In the genomic region with DNA sequence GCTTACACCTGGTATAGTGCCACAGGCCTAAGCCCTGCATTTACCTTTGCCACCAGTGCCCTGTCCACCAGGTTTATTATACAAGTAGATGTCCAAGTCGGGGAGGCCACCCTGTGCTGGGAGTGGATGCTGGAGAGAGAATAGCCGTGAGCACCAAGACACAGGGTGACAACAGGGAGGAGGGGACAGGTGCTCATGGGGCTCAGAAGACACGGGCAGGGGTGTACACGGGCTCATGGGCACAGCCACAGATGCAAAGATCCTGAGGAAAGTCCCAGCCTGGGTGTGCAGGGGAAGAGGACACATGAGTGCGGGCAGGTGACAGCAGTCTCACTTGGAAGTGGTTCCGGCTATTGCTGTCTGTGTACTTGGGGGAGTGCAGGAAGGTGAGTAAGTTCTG, we compare ENCODE assay signal across 28 mouse cellular contexts.
"Had no signal": no experiment of that assay in that cellular context is flagged by ENCODE, and none has a peak within 500 bp of the region (broad histone marks: within the 10 kb centered on the region; RNA-seq: fewer than 3 reads in every experiment).

No protein-coding gene starts in this region.

- H3K27me3 ChIP-seq: embryonic facial prominence, embryonic 12.5 days; embryonic facial prominence, embryonic 13.5 days; embryonic facial prominence, embryonic 15.5 days; forebrain, embryonic 12.5 days; forebrain, embryonic 13.5 days; forebrain, embryonic 15.5 days had no signal

- DNase-seq: cerebellum, adult 18-20 months; cerebellum, adult 2 months; cerebellum, adult 8-10 months; cerebellum, adult 9-10 months; cerebellum, adult 9-11 months; cerebellum, postnatal 10 days; cerebellum, postnatal 14 days; cerebellum, postnatal 25 days; cerebellum, postnatal 36 days; embryo, embryonic 11 days; forebrain, postnatal 0 days; gastrocnemius, postnatal 10 days; gastrocnemius, postnatal 25 days; gastrocnemius, postnatal 36 days; heart, adult 18-20 months; heart, adult 2 months had no signal

- H3K9me3 ChIP-seq: embryonic facial prominence, embryonic 12.5 days; embryonic facial prominence, embryonic 13.5 days; embryonic facial prominence, embryonic 15.5 days; forebrain, embryonic 10.5 days; forebrain, embryonic 12.5 days; forebrain, embryonic 13.5 days; forebrain, embryonic 15.5 days; heart, embryonic 10.5 days had no signal

- H3K4me3 ChIP-seq: embryonic facial prominence, embryonic 12.5 days; embryonic facial prominence, embryonic 13.5 days; embryonic facial prominence, embryonic 15.5 days; erythroblast, embryonic 14.5 days; forebrain, embryonic 10.5 days; forebrain, embryonic 12.5 days; forebrain, embryonic 13.5 days; forebrain, embryonic 15.5 days; gastrocnemius, adult 2 months; heart, adult 2 months; heart, embryonic 10.5 days had no signal

- H3K9ac ChIP-seq: embryonic facial prominence, embryonic 12.5 days; embryonic facial prominence, embryonic 13.5 days; embryonic facial prominence, embryonic 15.5 days; forebrain, embryonic 12.5 days; forebrain, embryonic 13.5 days; forebrain, embryonic 15.5 days; forebrain, postnatal 0 days had no signal

- ATAC-seq: forebrain, embryonic 13.5 days; forebrain, embryonic 14.5 days; forebrain, embryonic 15.5 days; forebrain, embryonic 16.5 days; forebrain, postnatal 0 days had no signal

- H3K4me1 ChIP-seq: embryonic facial prominence, embryonic 12.5 days; embryonic facial prominence, embryonic 13.5 days; embryonic facial prominence, embryonic 15.5 days; forebrain, embryonic 10.5 days; forebrain, embryonic 12.5 days; forebrain, embryonic 13.5 days; forebrain, embryonic 15.5 days; heart, embryonic 10.5 days had no signal

- H3K27ac ChIP-seq: embryonic facial prominence, embryonic 12.5 days; embryonic facial prominence, embryonic 13.5 days; embryonic facial prominence, embryonic 15.5 days; forebrain, embryonic 10.5 days; forebrain, embryonic 12.5 days; forebrain, embryonic 13.5 days; forebrain, embryonic 15.5 days; gastrocnemius, adult 2 months; heart, adult 2 months; heart, embryonic 10.5 days had no signal

- H3K4me2 ChIP-seq: embryonic facial prominence, embryonic 12.5 days; embryonic facial prominence, embryonic 13.5 days; embryonic facial prominence, embryonic 15.5 days; forebrain, embryonic 12.5 days; forebrain, embryonic 13.5 days; forebrain, embryonic 15.5 days had no signal
